ENCODE assay signal across 9 mouse cellular contexts in the genomic region with DNA sequence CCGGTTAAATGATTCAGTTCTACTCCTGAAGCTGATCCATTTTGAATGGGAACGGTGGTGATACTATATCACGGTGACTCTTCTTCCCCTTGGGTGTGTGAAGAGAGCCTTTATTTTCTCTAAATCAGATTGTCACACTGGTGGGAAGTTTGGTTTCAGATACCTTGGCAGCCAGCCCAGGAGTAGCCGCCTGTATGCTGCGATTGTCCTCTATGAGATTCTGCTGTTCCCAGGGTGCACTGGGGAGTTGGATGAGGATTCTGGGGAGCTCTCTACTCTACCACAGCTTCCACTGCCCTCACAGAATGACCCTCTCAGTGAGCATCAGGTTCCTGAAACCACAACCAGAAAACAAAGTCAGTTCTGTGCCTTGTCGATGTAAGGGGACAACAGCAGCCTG.
DNase-seq lines count a peak whose midpoint lies in the region; ATAC-seq and TF ChIP-seq lines count a peak whose summit lies in the region.
"Had no signal": no experiment of that assay in that cellular context is flagged by ENCODE, and none has a peak within 500 bp of the region (broad histone marks: within the 10 kb centered on the region; RNA-seq: fewer than 3 reads in every experiment).

No protein-coding gene starts in this region.

- H3K4me1 ChIP-seq in hindbrain, postnatal 0 days (ENCODE audit: insufficient read depth, low read length): no peaks in the 10 kb centered on the region; the same call in none of the 2 replicates
- H3K4me1 ChIP-seq in hindbrain, embryonic 10.5 days (replicated peaks): peaks cover 6% of the 10 kb centered on the region
- peaks cover 7% of the 10 kb centered on the region for H3K4me1 ChIP-seq in heart, adult 2 months (ENCODE audit: control insufficient read depth, insufficient read depth, low read length)
- no peaks in the 10 kb centered on the region for H3K4me1 ChIP-seq in kidney, adult 2 months (ENCODE audit: control insufficient read depth, insufficient read depth, low read length)
- no peaks in the 10 kb centered on the region for H3K4me1 ChIP-seq in stomach, postnatal 0 days (replicated peaks; ENCODE audit: control insufficient read depth, insufficient read depth)
- no peaks in the 10 kb centered on the region for H3K4me1 ChIP-seq in liver, embryonic 11.5 days (replicated peaks; ENCODE audit: control insufficient read depth, insufficient read depth, low read length)

- TF ChIP-seq POLR2A in heart, adult 2 months (IDR thresholded peaks at IDR 0.05; ENCODE audit: insufficient read depth, low read depth, low read length): no peak
- no peak for TF ChIP-seq POLR2A in kidney, adult 2 months (IDR thresholded peaks at IDR 0.05; ENCODE audit: low read depth, low read length)

- no peak overlapping the region for H3K9ac ChIP-seq in hindbrain, postnatal 0 days (replicated peaks; ENCODE audit: low read length)
- no peak overlapping the region for H3K9ac ChIP-seq in heart, adult 2 months (ENCODE audit: low read depth, low read length)
- no peak overlapping the region for H3K9ac ChIP-seq in stomach, postnatal 0 days (ENCODE audit: low read length)
- H3K9ac ChIP-seq in liver, embryonic 11.5 days (ENCODE audit: low read depth, low read length): no peak overlapping the region
- H3K9ac ChIP-seq: liver, postnatal 0 days had no signal

- H3K4me2 ChIP-seq in hindbrain, postnatal 0 days (ENCODE audit: low read depth, low read length): no peak overlapping the region
- no peak overlapping the region for H3K4me2 ChIP-seq in stomach, postnatal 0 days (replicated peaks; ENCODE audit: low read depth)
- no peak overlapping the region for H3K4me2 ChIP-seq in liver, embryonic 11.5 days

- TF ChIP-seq CTCF in hindbrain, postnatal 0 days (IDR thresholded peaks at IDR 0.05; ENCODE audit: low read depth): no peak
- no peak for TF ChIP-seq CTCF in heart, adult 2 months (IDR thresholded peaks at IDR 0.05)
- TF ChIP-seq CTCF in kidney, adult 2 months (conservative IDR thresholded peaks at IDR 0.05; ENCODE audit: insufficient read depth, insufficient read length, low read depth, low read length): no peak
- TF ChIP-seq CTCF in stomach, postnatal 0 days (IDR thresholded peaks at IDR 0.05; ENCODE audit: low read depth): no peak

- TF ChIP-seq EP300 in heart, adult 2 months (IDR thresholded peaks at IDR 0.05; ENCODE audit: insufficient read depth, low read depth, low read length): no peak
- TF ChIP-seq EP300 in stomach, postnatal 0 days (optimal IDR thresholded peaks at IDR 0.05): no peak

- no peaks in the 10 kb centered on the region for H3K79me2 ChIP-seq in heart, adult 2 months (replicated peaks; ENCODE audit: control insufficient read depth, insufficient read depth, low read length)

- intact Hi-C loops in heart, adult 2 months (cut with DNase I): loop anchor here (5.0 kb wide), 1 partner anchor 175 kb away; no protein-coding TSS in a partner anchor

- no peaks in the 10 kb centered on the region for H3K36me3 ChIP-seq in hindbrain, postnatal 0 days (ENCODE audit: insufficient read depth, low read length)
- no peaks in the 10 kb centered on the region for H3K36me3 ChIP-seq in hindbrain, embryonic 10.5 days
- no peaks in the 10 kb centered on the region for H3K36me3 ChIP-seq in heart, adult 2 months (ENCODE audit: control insufficient read depth, insufficient read depth, low read length)
- no peaks in the 10 kb centered on the region for H3K36me3 ChIP-seq in kidney, adult 2 months (ENCODE audit: control insufficient read depth, insufficient read depth, low read length)
- no peaks in the 10 kb centered on the region for H3K36me3 ChIP-seq in stomach, postnatal 0 days (ENCODE audit: control insufficient read depth, insufficient read depth, low read length)
- H3K36me3 ChIP-seq in liver, embryonic 11.5 days (ENCODE audit: control insufficient read depth, insufficient read depth, low read length): no peaks in the 10 kb centered on the region

- WGBS in hindbrain, postnatal 0 days: 25% methylated on average over 6 of the region's 6 CpGs
- 87% methylated on average over 6 of the region's 6 CpGs for WGBS in hindbrain, embryonic 10.5 days
- WGBS in heart, adult 2 months: 27% methylated on average over 6 of the region's 6 CpGs
- WGBS in kidney, adult 2 months: 65% methylated on average over 6 of the region's 6 CpGs
- 57% methylated on average over 6 of the region's 6 CpGs for WGBS in stomach, postnatal 0 days
- WGBS in liver, embryonic 11.5 days: 77% methylated on average over 6 of the region's 6 CpGs

- peak; percentile 41 for DNase-seq in hindbrain, postnatal 0 days (ENCODE audit: low spot score)
- no peak for DNase-seq in hindbrain, embryonic 10.5 days (ENCODE audit: low spot score)
- DNase-seq in heart, adult 2 months: peak; percentile 53 to 54
- DNase-seq in kidney, adult 2 months: peak; percentile 65
- DNase-seq in frontal cortex, postnatal 14 days (ENCODE audit: low spot score in 2 of 2): no peak
- no peak for DNase-seq in stomach, postnatal 0 days (ENCODE audit: low spot score)
- no peak for DNase-seq in liver, embryonic 11.5 days (ENCODE audit: low spot score)
- DNase-seq: liver, postnatal 0 days had no signal

- no peaks in the 10 kb centered on the region for H3K27me3 ChIP-seq in hindbrain, postnatal 0 days (ENCODE audit: insufficient read depth, low read length)
- H3K27me3 ChIP-seq in hindbrain, embryonic 10.5 days (ENCODE audit: insufficient read depth, poor library complexity, severe bottlenecking): no peaks in the 10 kb centered on the region; the same call in 1 of the 2 replicates
- no peaks in the 10 kb centered on the region for H3K27me3 ChIP-seq in heart, adult 2 months (ENCODE audit: control insufficient read depth, insufficient read depth, low read length)
- no peaks in the 10 kb centered on the region for H3K27me3 ChIP-seq in kidney, adult 2 months (replicated peaks; ENCODE audit: control insufficient read depth, insufficient read depth, low read length)
- no peaks in the 10 kb centered on the region for H3K27me3 ChIP-seq in stomach, postnatal 0 days (ENCODE audit: control insufficient read depth, insufficient read depth, low read length)
- no peaks in the 10 kb centered on the region for H3K27me3 ChIP-seq in liver, embryonic 11.5 days (replicated peaks; ENCODE audit: control insufficient read depth, insufficient read depth, low read length)

- no peak for ATAC-seq in hindbrain, postnatal 0 days
- ATAC-seq in megakaryocyte progenitor cell, adult 5-6 weeks (replicated peaks; ENCODE audit: poor library complexity): peak; percentile 57
- ATAC-seq in stomach, postnatal 0 days (ENCODE audit: low FRiP score, low TSS enrichment): no peak
- no peak for ATAC-seq in liver, embryonic 11.5 days (replicated peaks; ENCODE audit: low FRiP score)
- ATAC-seq: liver, postnatal 0 days had no signal

- H3K4me3 ChIP-seq in hindbrain, postnatal 0 days (ENCODE audit: low read length): no peak overlapping the region
- H3K4me3 ChIP-seq in hindbrain, embryonic 10.5 days: no peak overlapping the region
- no peak overlapping the region for H3K4me3 ChIP-seq in heart, adult 2 months
- H3K4me3 ChIP-seq in kidney, adult 2 months (ENCODE audit: insufficient read depth, low read depth, low read length): no peak overlapping the region
- no peak overlapping the region for H3K4me3 ChIP-seq in stomach, postnatal 0 days (ENCODE audit: low read depth, low read length)
- H3K4me3 ChIP-seq in liver, embryonic 11.5 days (ENCODE audit: low read depth, low read length): no peak overlapping the region

- H3K27ac ChIP-seq in hindbrain, postnatal 0 days: no peak overlapping the region
- H3K27ac ChIP-seq in hindbrain, embryonic 10.5 days: no peak overlapping the region
- H3K27ac ChIP-seq in heart, adult 2 months: no peak overlapping the region
- H3K27ac ChIP-seq in kidney, adult 2 months (ENCODE audit: insufficient read depth, low read depth, low read length): no peak overlapping the region
- no peak overlapping the region for H3K27ac ChIP-seq in stomach, postnatal 0 days (replicated peaks)
- no peak overlapping the region for H3K27ac ChIP-seq in liver, embryonic 11.5 days (ENCODE audit: low read depth, low read length)

- H3K9me3 ChIP-seq in hindbrain, postnatal 0 days (ENCODE audit: low read length): no peaks in the 10 kb centered on the region
- no peaks in the 10 kb centered on the region for H3K9me3 ChIP-seq in hindbrain, embryonic 10.5 days
- H3K9me3 ChIP-seq in stomach, postnatal 0 days (ENCODE audit: control insufficient read depth, low read length): no peaks in the 10 kb centered on the region
- H3K9me3 ChIP-seq in liver, embryonic 11.5 days (ENCODE audit: control insufficient read depth, low read length): no peaks in the 10 kb centered on the region

Comparison
In these comparisons a context has a peak if more than half of its experiments do, and no peak if none do; other contexts are left out.
1. DNase-seq: peak in hindbrain, postnatal 0 days (single experiment), heart, adult 2 months (2 of 2) and kidney, adult 2 months (single experiment); none in hindbrain, embryonic 10.5 days (single experiment), frontal cortex, postnatal 14 days (0 of 2), stomach, postnatal 0 days (single experiment) and liver, embryonic 11.5 days (single experiment).